Mouse (Mus musculus): Measurements from ENCODE around the gene Qrfp.

GRCm38 (mm10) chr2:31855991-31856390 is 45.6 kb upstream of the Qrfp start:
- TF ChIP-seq MAX (IDR thresholded peaks at IDR 0.05; ENCODE audit: low read length) (no peak), MAFK (IDR thresholded peaks at IDR 0.05; ENCODE audit: borderline replicate concordance, low read depth, low read length) (no peak), MYC (IDR thresholded peaks at IDR 0.05; ENCODE audit: low read depth, low read length) (no peak), POLR2A (IDR thresholded peaks at IDR 0.05; ENCODE audit: control insufficient read depth in 1 of 2, insufficient read depth in 1 of 2, low read depth in 1 of 2, low read length in 2 of 2, poor library complexity in 1 of 2) (no peak), USF1 (IDR thresholded peaks at IDR 0.05; ENCODE audit: low read depth, low read length) (no peak), RAD21 (IDR thresholded peaks at IDR 0.05; ENCODE audit: low read depth, low read length) (no peak)
